Mouse (Mus musculus) heart, postnatal 4 days (tissue): Measurements from ENCODE around the gene Smco4. TPM values are rescaled to one million over a fixed set of nuclear protein-coding genes. Genes with fewer than 3 reads are reported as not detected.
"Not testable (repeated sequence)": the region's sequence is repeated elsewhere in the genome, so short reads cannot be mapped to it uniquely, and the experiment has no call there.

Experiments used
- DNase-seq: peaks from one replicate; pipeline ENCODE4 v3.0.0; 2021
- total RNA-seq, 2 experiments: library from RNA; stranded (reverse); gene quantifications; 2 replicates each; pipeline ENCODE4 v1.2.3; 2021

The Smco4 gene
- total RNA-seq, 2 experiments from 2014 or later: 23.1 to 23.9 TPM

DNA sequence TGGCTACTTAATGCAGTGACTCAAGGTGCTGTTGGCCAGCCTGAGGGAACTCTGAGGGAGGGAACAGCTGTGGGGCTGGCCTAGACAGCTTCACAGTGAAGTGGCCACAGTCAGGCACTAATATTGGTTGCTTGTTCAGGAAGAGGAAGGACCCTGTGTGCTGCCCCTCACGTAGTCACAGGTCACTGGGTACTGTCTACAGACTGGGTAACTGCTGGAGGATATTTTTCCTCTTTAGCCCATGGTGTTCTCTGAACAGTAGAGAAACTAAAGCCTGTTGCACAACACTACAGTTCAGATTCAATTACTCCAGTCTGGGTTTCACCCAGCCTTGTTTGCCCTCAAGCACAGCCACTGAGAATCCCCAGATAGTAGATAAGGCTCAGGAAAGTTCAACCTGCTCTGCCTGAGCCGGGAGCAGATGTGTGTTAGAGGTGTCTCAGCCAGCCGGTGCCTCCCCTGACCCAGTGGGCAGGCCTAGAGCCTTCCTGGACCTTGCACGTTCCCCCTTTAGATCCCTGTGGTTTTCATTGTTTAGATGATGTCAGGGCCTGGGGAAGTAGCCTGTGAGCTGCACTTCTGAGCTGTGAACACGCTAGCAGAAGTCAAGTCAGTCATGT, 48.6 kb downstream of the Smco4 start:
- DNase-seq: no peak

DNA sequence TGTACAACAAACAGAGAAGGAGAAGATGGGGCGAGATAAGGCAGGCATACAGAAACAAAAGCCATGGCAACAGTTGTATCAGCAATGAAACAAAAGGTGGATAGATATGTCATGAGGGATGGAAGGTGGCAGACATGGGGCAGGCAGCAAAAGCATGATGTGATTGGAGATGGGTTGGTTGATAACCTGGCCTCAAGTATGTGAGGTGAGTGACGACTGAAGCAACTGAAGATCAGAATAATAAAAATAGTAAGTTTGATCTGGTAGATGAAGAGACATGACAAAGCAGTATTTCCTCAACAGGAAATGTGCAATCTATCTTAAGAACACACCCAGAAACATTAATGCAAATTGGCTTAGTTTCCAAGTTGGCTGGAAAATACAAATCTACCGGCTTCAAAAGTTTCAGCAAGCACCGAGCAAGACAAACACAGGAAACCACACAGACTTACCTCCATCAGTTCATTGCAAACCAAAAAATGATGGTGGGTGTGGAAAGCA, 57.3 kb downstream of the Smco4 start:
- no peak for DNase-seq

DNA sequence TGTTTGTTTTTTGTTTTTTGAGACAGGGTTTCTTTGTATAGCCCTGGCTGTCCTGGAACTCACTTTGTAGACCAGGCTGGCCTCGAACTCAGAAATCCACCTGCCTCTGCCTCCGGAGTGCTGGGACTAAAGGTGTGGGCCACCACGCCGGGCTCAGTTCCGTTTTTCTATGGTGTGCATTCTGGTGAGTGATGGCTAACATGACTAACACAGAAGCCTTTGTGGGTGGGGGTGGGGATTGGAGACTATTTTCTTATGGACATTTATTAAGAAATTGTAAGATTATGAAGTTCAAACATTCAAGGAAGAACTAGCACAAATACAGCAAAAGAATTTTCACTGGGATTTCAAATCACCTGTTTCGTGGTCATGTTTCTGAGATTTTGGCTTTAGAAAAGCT, 57.8 kb downstream of the Smco4 start:
- not testable (repeated sequence) for DNase-seq

GRCm38 (mm10) chr9:15551933-15552851, 59.0 kb downstream of the Smco4 start:
- DNase-seq: no peak

GRCm38 (mm10) chr9:15553322-15553721, 60.1 kb downstream of the Smco4 start:
- no peak for DNase-seq

GRCm38 (mm10) chr9:15560451-15560850, 67.2 kb downstream of the Smco4 start:
- no peak for DNase-seq

DNA sequence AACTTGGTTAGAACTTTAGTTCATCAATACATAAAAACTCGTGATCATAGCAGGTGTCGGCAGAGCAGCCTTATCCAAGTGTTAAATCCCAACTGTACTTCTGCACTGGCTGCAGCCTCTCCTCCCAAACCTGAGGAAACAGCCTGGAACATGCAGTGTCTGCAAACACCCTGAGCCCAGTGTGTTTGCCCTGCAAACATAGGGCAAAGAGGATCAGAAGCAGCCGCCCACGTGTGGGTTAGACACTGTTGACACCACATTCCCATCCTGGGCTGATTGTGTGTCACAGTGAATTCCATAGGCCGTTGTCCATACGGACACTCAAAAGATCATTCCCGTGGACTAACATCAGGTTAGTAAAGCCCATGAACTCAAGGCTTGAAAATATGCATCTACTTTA, 69.1 kb downstream of the Smco4 start:
- DNase-seq: no peak

- no peak for DNase-seq
Measured at GRCm38 (mm10) chr9:15574750-15575454, 81.7 kb downstream of the Smco4 start.

DNA sequence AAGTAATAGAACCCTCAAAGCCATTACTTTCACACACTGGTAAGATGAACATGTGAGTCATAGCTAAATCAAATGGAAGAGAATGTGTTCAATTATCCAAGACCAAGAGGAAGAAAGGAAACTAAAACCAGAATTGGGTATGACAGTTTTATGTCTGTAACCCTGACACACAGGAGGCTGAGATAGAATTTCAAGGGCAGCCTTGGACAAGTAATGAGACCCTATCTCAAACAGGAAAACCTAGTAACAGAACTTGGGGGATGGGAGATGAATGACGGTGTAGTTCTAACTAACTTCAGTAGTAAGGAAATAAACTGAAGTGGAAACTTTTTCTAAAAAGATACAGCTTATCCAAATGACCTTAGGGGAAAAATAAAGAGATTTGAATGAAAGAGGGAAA, 85.2 kb downstream of the Smco4 start:
- no peak for DNase-seq

DNA sequence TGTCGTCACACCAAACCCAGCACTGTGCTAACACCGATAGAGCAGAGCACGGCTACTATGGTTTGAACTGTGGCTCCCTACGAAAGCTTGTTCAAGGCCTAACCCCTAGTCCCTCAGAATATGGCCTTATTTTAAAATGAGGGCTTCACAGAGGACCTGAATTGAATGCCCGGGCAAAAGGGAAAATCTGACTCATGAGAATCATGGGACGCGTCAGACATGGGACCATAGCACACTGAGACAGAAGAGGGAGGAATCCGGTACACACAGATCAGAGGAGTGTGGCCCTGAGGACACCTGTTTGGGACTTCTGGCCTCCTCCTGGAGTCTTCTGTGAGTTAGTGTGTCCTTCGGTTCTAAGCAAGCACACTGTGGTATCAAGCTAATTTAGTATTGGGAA, 85.7 kb downstream of the Smco4 start:
- DNase-seq: no peak

DNA sequence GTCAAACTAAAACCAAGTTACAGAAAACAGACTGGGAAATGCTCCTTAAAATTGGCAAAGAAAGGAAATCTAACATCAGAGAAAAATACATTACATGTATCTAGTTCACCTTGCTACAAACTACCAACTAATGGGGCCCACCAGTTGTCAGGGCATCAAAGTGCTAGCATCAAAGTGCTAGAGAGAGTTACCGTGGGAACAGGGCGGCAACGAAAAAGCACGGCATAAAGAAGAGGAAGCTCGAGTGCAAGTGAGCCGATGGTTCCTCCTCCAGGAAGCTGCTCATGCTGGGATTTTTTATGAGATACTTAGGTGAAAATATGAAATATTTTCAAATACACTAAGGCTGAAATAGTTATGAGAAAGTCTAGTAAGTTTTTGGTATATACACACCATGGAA, 86.9 kb downstream of the Smco4 start:
- no peak for DNase-seq

GRCm38 (mm10) chr9:15582026-15582425, 88.8 kb downstream of the Smco4 start:
- no peak for DNase-seq

GRCm38 (mm10) chr9:15584209-15584608, 91.0 kb downstream of the Smco4 start:
- no peak for DNase-seq

- no peak for DNase-seq
Measured at GRCm38 (mm10) chr9:15585956-15586355, 92.7 kb downstream of the Smco4 start.

- DNase-seq: no peak
Measured at GRCm38 (mm10) chr9:15587157-15587854, 94.1 kb downstream of the Smco4 start.

GRCm38 (mm10) chr9:15594148-15594547, 100.9 kb downstream of the Smco4 start:
- no peak for DNase-seq

Other genes starting within 250 kb of the Smco4 start
- 10 to 100 TPM; 20.7 to 22.1 TPM for gene Med17, start 213.5 kb upstream of the Smco4 start, total RNA-seq
- gene Taf1d, start 187.2 kb upstream of the Smco4 start, total RNA-seq: 10 to 100 TPM; 49.5 to 58.1 TPM
- 10 to 100 TPM; 10.8 to 11.1 TPM for gene 4931406C07Rik, start 187.0 kb upstream of the Smco4 start, total RNA-seq
- 10 to 100 TPM; 19.4 to 22.4 TPM for gene Cep295, start 135.6 kb upstream of the Smco4 start, total RNA-seq
- gene Deup1, start 134.5 kb downstream of the Smco4 start, total RNA-seq: under 1 TPM in 1 of 2 experiments, not detected in 1; 0.17 TPM
- 10 to 100 TPM; 17.1 to 17.3 TPM for gene Slc36a4, start 216.3 kb downstream of the Smco4 start, total RNA-seq